Mouse (Mus musculus) stomach, embryonic 15.5 days (tissue): Measurements from ENCODE around the gene Bcat2. TPM values are rescaled to one million over a fixed set of nuclear protein-coding genes. Genes with fewer than 3 reads are reported as not detected.
A peak's percentile ranks its signal among the peaks of the same experiment; 100 is the strongest.

ENCODE experiments used
- ATAC-seq: fragments of 200-750 bp; cut with Nextera tagmentation; 2 replicates; pipeline ENCODE4 v1.8.0; 2017; ENCODE audit warnings: low read depth, moderate number of reproducible peaks, moderate TSS enrichment; ENCODE audit not compliant: insufficient read depth, low FRiP score
- H3K27ac ChIP-seq: fragments of 300-500 bp; sonication (generic); 2 replicates; pipeline ENCODE4 v1.5.1; 2015; ENCODE audit warnings: mild to moderate bottlenecking, inconsistent platforms
- H3K27me3 ChIP-seq: fragments of 300-500 bp; sonication (generic); replicated peaks from 2 replicates; pipeline ENCODE4 v1.6.1; 2015; ENCODE audit warnings: inconsistent platforms
- H3K36me3 ChIP-seq: fragments of 300-500 bp; sonication (generic); 2 replicates; pipeline ENCODE4 v1.6.1; 2015; ENCODE audit warnings: inconsistent platforms
- H3K4me1 ChIP-seq: fragments of 300-500 bp; sonication (generic); 2 replicates; pipeline ENCODE4 v1.6.1; 2015; ENCODE audit warnings: inconsistent platforms
- H3K4me2 ChIP-seq: fragments of 300-500 bp; sonication (generic); 2 replicates; pipeline ENCODE4 v1.6.1; 2015; ENCODE audit warnings: mild to moderate bottlenecking, inconsistent platforms
- H3K4me3 ChIP-seq: fragments of 300-500 bp; sonication (generic); replicated peaks from 2 replicates; pipeline ENCODE4 v1.5.1; 2015; ENCODE audit warnings: inconsistent platforms
- H3K9ac ChIP-seq: fragments of 300-500 bp; sonication (generic); 2 replicates; pipeline ENCODE4 v1.6.1; 2015; ENCODE audit warnings: inconsistent platforms
- H3K9me3 ChIP-seq: fragments of 300-500 bp; sonication (generic); 2 replicates; pipeline ENCODE4 v1.6.1; 2016; ENCODE audit warnings: inconsistent platforms
- WGBS: fragments of 180-500 bp; shearing (Covaris S2); methylation state at CpG from one replicate; pipeline ENCODE4 v1.1.7; 2015; 5-methylcytosine and 5-hydroxymethylcytosine counted together
- polyA plus RNA-seq: library from polyadenylated mRNA; unstranded; fragments of >200 nt; fragmentation: Nextera tagmentation; extraction: Ambion mirVana; gene quantifications from 2 replicates; pipeline ENCODE4 v1.2.1, GENCODE M21; 2015

Bcat2 gene
- polyA plus RNA-seq, 1 experiment from 2014 or later, result 78.8 TPM

- H3K4me1 ChIP-seq, result peaks cover 13% of the 10 kb centered on the region
- WGBS, result 91% methylated on average over 5 of the region's 5 CpGs
- ATAC-seq, result no peak
- no peak overlapping the region for H3K4me2 ChIP-seq
- no peak overlapping the region for H3K4me3 ChIP-seq
- no peak overlapping the region for H3K27ac ChIP-seq
- H3K9me3 ChIP-seq, result no peaks in the 10 kb centered on the region
- no peaks in the 10 kb centered on the region for H3K36me3 ChIP-seq
- no peak overlapping the region for H3K9ac ChIP-seq
- peaks cover 24% of the 10 kb centered on the region for H3K27me3 ChIP-seq
Measured at GRCm38 (mm10) chr7:45618316-45618715, 48.4 kb downstream of the Bcat2 start.

DNA sequence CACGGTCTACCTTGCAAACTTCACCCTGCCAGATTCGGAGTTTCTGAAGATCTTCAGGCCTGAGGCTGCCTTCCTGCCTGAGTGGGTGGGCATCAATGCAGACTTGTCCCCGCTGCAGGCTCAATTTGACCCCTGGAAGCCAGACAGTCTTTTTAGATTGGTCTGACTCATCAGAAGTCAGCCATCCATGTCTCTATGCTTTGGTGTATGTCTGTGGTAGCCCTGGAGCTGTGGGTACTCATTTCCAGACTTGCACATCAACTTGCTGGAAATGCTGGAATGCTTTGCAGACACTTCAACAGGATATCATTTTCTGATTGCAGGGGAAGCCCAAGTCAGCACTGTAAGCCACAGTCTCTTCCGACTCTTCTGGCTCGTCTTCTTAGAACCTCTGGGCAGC is 49.6 kb downstream of the Bcat2 start:
- WGBS, result 79% methylated on average over 5 of the region's 5 CpGs
- H3K4me3 ChIP-seq, result no peak overlapping the region
- no peaks in the 10 kb centered on the region for H3K36me3 ChIP-seq
- no peak overlapping the region for H3K9ac ChIP-seq
- H3K27me3 ChIP-seq, result peaks cover 24% of the 10 kb centered on the region
- no peak overlapping the region for H3K4me2 ChIP-seq
- H3K27ac ChIP-seq, result no peak overlapping the region
- ATAC-seq, result no peak
- no peaks in the 10 kb centered on the region for H3K9me3 ChIP-seq
- H3K4me1 ChIP-seq, result peaks cover 13% of the 10 kb centered on the region

GRCm38 (mm10) chr7:45621443-45621842 is 51.5 kb downstream of the Bcat2 start, which contains the start of gene Izumo1:
Izumo1 (plus strand) TSS chr7:45621811.
- Histone ChIP-seq H3K27ac (no peak within 1 kb of the TSS), H3K27me3 (peaks cover 18% of the 10 kb centered on the region), H3K4me2 (no peak within 1 kb of the TSS), H3K4me1 (peaks cover 10% of the 10 kb centered on the region), H3K9me3 (no peaks in the 10 kb centered on the region), H3K36me3 (no peaks in the 10 kb centered on the region), H3K9ac (no peak within 1 kb of the TSS), H3K4me3 (no peak within 1 kb of the TSS)
- no peak for ATAC-seq
- WGBS, result 30% methylated on average over 9 of the region's 9 CpGs

- 93% methylated on average over 11 of the region's 11 CpGs for WGBS
- H3K4me1 ChIP-seq, result peaks cover 3% of the 10 kb centered on the region; the same call in 1 of the 2 replicates
Measured at GRCm38 (mm10) chr7:45623507-45623906, 53.6 kb downstream of the Bcat2 start.

GRCm38 (mm10) chr7:45624718-45625117 is 54.8 kb downstream of the Bcat2 start:
- Histone ChIP-seq H3K9me3 (no peaks in the 10 kb centered on the region), H3K4me2 (no peak overlapping the region), H3K4me3 (no peak overlapping the region), H3K4me1 (peaks cover 3% of the 10 kb centered on the region; the same call in 1 of the 2 replicates), H3K27me3 (peaks cover 9% of the 10 kb centered on the region), H3K36me3 (no peaks in the 10 kb centered on the region), H3K27ac (no peak overlapping the region), H3K9ac (no peak overlapping the region)
- no peak for ATAC-seq
- 73% methylated on average over 3 of the region's 3 CpGs for WGBS

More at GRCm38 (mm10) chr7:45623507-45623906, 53.6 kb downstream of the Bcat2 start:
- Histone ChIP-seq H3K36me3 (no peaks in the 10 kb centered on the region), H3K4me2 (no peak overlapping the region), H3K27ac (no peak overlapping the region), H3K9ac (no peak overlapping the region), H3K9me3 (no peaks in the 10 kb centered on the region), H3K4me3 (no peak overlapping the region), H3K27me3 (peaks cover 12% of the 10 kb centered on the region)
- ATAC-seq, result no peak

GRCm38 (mm10) chr7:45625481-45625880 is 55.5 kb downstream of the Bcat2 start:
- 91% methylated on average over 8 of the region's 8 CpGs for WGBS
- H3K4me3 ChIP-seq, result no peak overlapping the region

DNA sequence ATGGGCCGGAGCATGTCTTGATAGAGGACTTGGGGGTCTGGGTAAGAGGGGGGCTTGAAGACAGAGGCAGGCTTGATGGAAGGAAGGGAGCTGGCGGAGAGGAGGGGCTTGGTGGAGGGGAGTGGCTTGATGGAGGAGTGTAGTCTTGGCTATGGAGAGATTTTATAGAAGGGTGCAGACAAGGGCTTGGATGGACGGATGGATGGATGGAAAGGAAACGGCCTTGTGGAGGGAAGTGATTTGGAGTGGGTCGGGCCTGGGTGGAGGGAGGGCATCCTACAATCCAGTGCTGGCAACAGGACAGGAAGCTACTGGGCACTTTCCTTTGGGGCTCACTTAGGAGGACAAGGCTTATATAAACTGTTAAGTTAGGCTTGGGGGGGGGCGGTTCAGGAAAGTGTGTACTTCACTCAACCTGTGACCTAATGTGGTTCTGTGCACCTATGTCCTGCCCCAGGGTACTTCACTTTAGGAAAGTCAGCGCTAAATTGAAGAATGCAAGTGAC is 56.7 kb downstream of the Bcat2 start:
- H3K9ac ChIP-seq, result no peak overlapping the region
- 0 out of 2 replicates have a peak overlapping the region, but pooled peaks have one; percentile 8 for H3K4me2 ChIP-seq
- H3K27me3 ChIP-seq, result peaks cover 9% of the 10 kb centered on the region
- H3K4me1 ChIP-seq, result peaks cover 3% of the 10 kb centered on the region; the same call in 1 of the 2 replicates
- no peak overlapping the region for H3K27ac ChIP-seq
- no peak for ATAC-seq
- no peaks in the 10 kb centered on the region for H3K9me3 ChIP-seq
- no peaks in the 10 kb centered on the region for H3K36me3 ChIP-seq
- no peak overlapping the region for H3K4me3 ChIP-seq
- WGBS, result 86% methylated on average over 7 of the region's 7 CpGs

More at GRCm38 (mm10) chr7:45625481-45625880, 55.5 kb downstream of the Bcat2 start:
- H3K4me1 ChIP-seq, result peaks cover 3% of the 10 kb centered on the region; the same call in 1 of the 2 replicates
- no peaks in the 10 kb centered on the region for H3K36me3 ChIP-seq
- H3K9me3 ChIP-seq, result no peaks in the 10 kb centered on the region
- no peak overlapping the region for H3K27ac ChIP-seq
- no peak overlapping the region for H3K4me2 ChIP-seq
- no peak overlapping the region for H3K9ac ChIP-seq
- peaks cover 9% of the 10 kb centered on the region for H3K27me3 ChIP-seq
- ATAC-seq, result no peak

- peak within 1 kb of the TSS; percentile 58 for H3K9ac ChIP-seq
- H3K4me2 ChIP-seq, result peak within 1 kb of the TSS; percentile 99
- ATAC-seq, result no peak
- H3K9me3 ChIP-seq, result no peaks in the 10 kb centered on the region
- peak within 1 kb of the TSS; percentile 58 for H3K4me3 ChIP-seq
- peaks cover 9% of the 10 kb centered on the region for H3K27me3 ChIP-seq
- WGBS, result 80% methylated on average over 9 of the region's 9 CpGs
- no peaks in the 10 kb centered on the region for H3K36me3 ChIP-seq
- H3K27ac ChIP-seq, result peak within 1 kb of the TSS; percentile 48
- H3K4me1 ChIP-seq, result peaks cover 7% of the 10 kb centered on the region
Measured at GRCm38 (mm10) chr7:45627261-45627660, 57.3 kb downstream of the Bcat2 start, which contains the start of gene Rasip1. Rasip1 (plus strand) TSS chr7:45627488.

DNA sequence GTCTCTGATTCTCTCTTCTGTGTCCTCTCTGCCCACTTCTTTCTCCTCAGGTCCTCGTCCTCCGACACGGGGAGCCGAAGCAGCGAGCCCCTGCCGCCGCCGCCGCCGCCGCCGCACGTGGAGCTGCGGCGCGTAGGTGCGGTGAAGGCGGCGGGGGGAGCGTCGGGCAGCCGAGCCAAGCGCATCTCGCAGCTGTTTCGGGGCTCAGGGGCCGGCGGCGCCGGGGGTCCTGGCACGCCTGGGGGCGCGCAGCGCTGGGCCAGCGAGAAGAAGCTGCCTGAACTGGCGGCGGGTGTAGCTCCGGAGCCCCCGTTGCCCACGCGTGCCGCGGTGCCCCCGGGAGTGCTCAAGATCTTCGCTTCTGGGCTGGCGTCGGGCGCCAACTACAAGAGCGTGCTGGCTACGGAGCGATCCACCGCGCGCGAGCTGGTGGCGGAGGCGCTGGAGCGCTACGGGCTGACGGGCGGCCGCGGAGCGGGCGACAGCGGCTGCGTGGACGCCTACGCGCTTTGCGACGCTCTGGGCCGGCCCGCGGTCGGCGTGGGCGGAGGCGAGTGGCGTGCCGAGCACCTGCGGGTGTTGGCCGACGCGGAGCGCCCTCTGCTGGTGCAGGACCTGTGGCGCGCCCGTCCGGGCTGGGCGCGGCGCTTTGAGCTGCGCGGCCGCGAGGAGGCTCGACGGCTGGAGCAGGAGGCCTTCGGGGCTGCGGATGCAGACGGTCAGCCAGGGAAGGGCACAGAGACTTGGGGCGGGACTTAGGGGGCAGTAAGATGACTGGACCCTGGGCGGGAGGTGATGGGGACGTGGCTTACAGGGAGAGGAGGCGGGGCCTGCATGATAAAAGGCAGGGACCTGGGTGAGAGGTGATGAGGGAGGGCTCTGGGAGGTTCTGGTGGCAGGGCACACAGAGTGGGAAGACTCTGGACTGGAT is 58.7 kb downstream of the Bcat2 start:
- no peaks in the 10 kb centered on the region for H3K36me3 ChIP-seq
- peak overlapping the region; percentile 58 for H3K4me3 ChIP-seq
- H3K27me3 ChIP-seq, result peaks cover 9% of the 10 kb centered on the region
- under 1% methylated on average over 103 of the region's 105 CpGs for WGBS
- peak overlapping the region; percentile 40 for H3K27ac ChIP-seq
- peak; percentile 77 for ATAC-seq
- H3K9ac ChIP-seq, result peak overlapping the region; percentile 58
- H3K4me1 ChIP-seq, result peaks cover 13% of the 10 kb centered on the region
- H3K4me2 ChIP-seq, result peak overlapping the region; percentile 99
- no peaks in the 10 kb centered on the region for H3K9me3 ChIP-seq

DNA sequence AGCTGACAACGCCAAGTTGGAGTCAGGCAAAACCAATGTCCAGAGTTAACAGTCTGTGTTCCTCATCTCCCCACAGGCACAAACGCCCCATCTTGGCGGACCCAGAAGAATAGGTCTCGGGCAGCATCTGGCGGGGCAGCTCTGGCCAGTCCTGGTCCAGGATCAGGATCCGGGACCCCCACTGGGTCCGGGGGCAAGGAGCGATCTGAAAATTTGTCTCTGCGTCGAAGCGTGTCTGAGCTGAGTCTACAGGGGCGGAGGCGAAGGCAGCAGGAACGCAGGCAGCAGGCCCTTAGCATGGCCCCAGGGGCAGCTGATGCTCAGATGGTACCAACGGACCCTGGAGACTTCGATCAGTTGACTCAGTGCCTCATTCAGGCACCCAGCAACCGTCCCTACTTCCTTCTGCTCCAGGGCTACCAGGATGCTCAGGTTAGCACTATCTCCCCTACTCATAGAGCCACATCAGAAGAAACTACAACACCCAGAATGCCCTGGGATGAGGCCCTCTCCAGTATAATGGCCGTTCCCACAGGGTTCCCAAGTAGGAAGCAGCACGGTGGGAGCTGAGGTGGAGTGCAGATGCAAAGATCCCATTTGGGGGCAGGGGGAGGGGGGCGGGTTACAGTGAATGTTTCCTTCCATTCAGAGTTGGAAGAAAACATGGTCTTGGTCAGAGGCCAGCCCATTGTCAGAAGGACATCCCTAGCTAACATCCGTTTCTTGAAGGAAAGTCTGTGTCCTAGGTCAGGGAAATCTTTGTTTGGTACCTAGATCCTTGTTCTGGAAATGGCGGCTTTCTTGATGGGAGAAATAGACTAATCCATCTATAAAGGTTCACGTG is 60.3 kb downstream of the Bcat2 start:
- H3K9ac ChIP-seq, result no peak overlapping the region
- 77% methylated on average over 23 of the region's 23 CpGs for WGBS
- ATAC-seq, result no peak
- H3K4me3 ChIP-seq, result no peak overlapping the region
- H3K9me3 ChIP-seq, result no peaks in the 10 kb centered on the region
- no peak overlapping the region for H3K27ac ChIP-seq
- peaks cover 9% of the 10 kb centered on the region for H3K27me3 ChIP-seq
- peaks cover 15% of the 10 kb centered on the region for H3K4me1 ChIP-seq
- no peaks in the 10 kb centered on the region for H3K36me3 ChIP-seq
- no peak overlapping the region for H3K4me2 ChIP-seq

GRCm38 (mm10) chr7:45632499-45632898 is 62.5 kb downstream of the Bcat2 start:
- Histone ChIP-seq H3K4me3 (peak overlapping the region; percentile 20), H3K27ac (no peak overlapping the region), H3K4me2 (peak overlapping the region; percentile 58), H3K27me3 (peaks cover 5% of the 10 kb centered on the region), H3K36me3 (0 out of 2 replicates have a peak, but pooled peaks cover 7% of the 10 kb centered on the region), H3K4me1 (peaks cover 15% of the 10 kb centered on the region), H3K9ac (peak overlapping the region; percentile 19; the same call in 1 of the 2 replicates), H3K9me3 (no peaks in the 10 kb centered on the region)
- WGBS, result 21% methylated on average over 35 of the region's 35 CpGs
- ATAC-seq, result no peak
